Mouse (Mus musculus): Measurements from ENCODE around the gene Blvra.

Blvra gene

GRCm38 (mm10) chr2:127136979-127137378 lies 66.5 kb downstream of the Blvra start:
- peak; percentile 36 for DNase-seq (ENCODE audit: low read depth, low spot score)

- DNase-seq (ENCODE audit: low read depth, low spot score) = no peak
These were observed 67.5 kb downstream of the Blvra start for GRCm38 (mm10) chr2:127137838-127138420.

- no peak for DNase-seq (ENCODE audit: low read depth, low spot score)
These were observed 68.0 kb downstream of the Blvra start for GRCm38 (mm10) chr2:127138449-127138848.

GRCm38 (mm10) chr2:127139094-127139493 lies 68.6 kb downstream of the Blvra start:
- no peak for DNase-seq (ENCODE audit: low read depth, low spot score)

GRCm38 (mm10) chr2:127139605-127140004 lies 69.1 kb downstream of the Blvra start:
- no peak for DNase-seq (ENCODE audit: low read depth, low spot score)

GRCm38 (mm10) chr2:127140011-127140410 lies 69.5 kb downstream of the Blvra start:
- DNase-seq (ENCODE audit: low read depth, low spot score) = peak; percentile 57

GRCm38 (mm10) chr2:127142031-127142430 lies 71.6 kb downstream of the Blvra start:
- DNase-seq (ENCODE audit: low read depth, low spot score) = no peak

GRCm38 (mm10) chr2:127142577-127143157 lies 72.2 kb downstream of the Blvra start:
- DNase-seq (ENCODE audit: low read depth, low spot score) = no peak

- peak; percentile 42 for DNase-seq (ENCODE audit: low read depth, low spot score)
These were observed 72.9 kb downstream of the Blvra start, which contains the start of gene Itpripl1 for GRCm38 (mm10) chr2:127143158-127144063. Gene Itpripl1 (minus strand): TSS chr2:127143442.

- no peak for DNase-seq (ENCODE audit: low read depth, low spot score)
These were observed 75.2 kb downstream of the Blvra start for GRCm38 (mm10) chr2:127145699-127146098.

Measured in brain, adult 2 months (tissue).